Mouse (Mus musculus): ENCODE measurements around the gene Plod2.

GRCm38 (mm10) chr9:92587391-92587790 is 45.4 kb downstream of the Plod2 start:
- no peak for TF ChIP-seq USF1 (IDR thresholded peaks at IDR 0.05; ENCODE audit: low read depth)
- TF ChIP-seq MYOG (IDR thresholded peaks at IDR 0.05; ENCODE audit: control insufficient read depth, extremely low read depth, insufficient read length): no peak

Data from C2C12 (cell line).